Mouse (Mus musculus) thymus, adult 2 months (tissue): ENCODE results near the gene Ankrd63. TPM values are rescaled to one million over a fixed set of nuclear protein-coding genes. Genes with fewer than 3 reads are reported as not detected.
A peak's percentile ranks its signal among the peaks of the same experiment; 100 is the strongest.

Experiments
- DNase-seq: peaks from one replicate; pipeline ENCODE4 v3.0.0; 2021
- H3K27ac ChIP-seq: fragments of 200-500 bp; 2 replicates; pipeline ENCODE4 v1.5.1; 2012; ENCODE audit warnings: low read length, control low read depth; ENCODE audit not compliant: control insufficient read depth, insufficient read depth
- H3K27me3 ChIP-seq: fragments of 200-500 bp; 2 replicates; pipeline ENCODE4 v1.6.1; 2012; ENCODE audit warnings: mild to moderate bottlenecking, low read length, moderate library complexity, mixed read lengths; ENCODE audit not compliant: control insufficient read depth, insufficient read depth
- H3K36me3 ChIP-seq: fragments of 200-500 bp; 2 replicates; pipeline ENCODE4 v1.6.1; 2012; ENCODE audit warnings: mild to moderate bottlenecking, low read length, moderate library complexity; ENCODE audit not compliant: control insufficient read depth, insufficient read depth
- H3K4me1 ChIP-seq: fragments of 200-500 bp; replicated peaks from 2 replicates; pipeline ENCODE4 v1.6.1; 2012; ENCODE audit warnings: low read length; ENCODE audit not compliant: control insufficient read depth, insufficient read depth
- H3K4me3 ChIP-seq: fragments of 200-500 bp; 2 replicates; pipeline ENCODE4 v1.5.1; 2012; ENCODE audit warnings: mild to moderate bottlenecking, low read length, control low read depth, moderate library complexity; ENCODE audit not compliant: control insufficient read depth, insufficient read depth
- CTCF ChIP-seq: fragments of 200-500 bp; IDR thresholded peaks from 2 replicates; pipeline ENCODE4 v1.5.1; 2012; ENCODE audit warnings: mild to moderate bottlenecking, control low read depth, low read length, moderate library complexity, borderline replicate concordance; ENCODE audit not compliant: control insufficient read depth, poor library complexity, insufficient read depth; ENCODE audit errors: extremely low read depth
- POLR2A ChIP-seq: fragments of 200-500 bp; IDR thresholded peaks from 2 replicates; pipeline ENCODE4 v1.6.1; 2012; ENCODE audit warnings: mild to moderate bottlenecking, low read length, control low read depth, moderate library complexity; ENCODE audit not compliant: control insufficient read depth, poor library complexity, insufficient read depth; ENCODE audit errors: extremely low read depth
- WGBS: fragments of 180-500 bp; shearing (Covaris S2); methylation state at CpG from one replicate; pipeline ENCODE4 v1.1.7; 2018; 5-methylcytosine and 5-hydroxymethylcytosine counted together
- polyA plus RNA-seq: library from polyadenylated mRNA; depleted of rRNA; stranded (reverse); fragments of >200 nt; gene quantifications from 2 replicates; pipeline ENCODE4 v1.2.3, GENCODE M21; 2012; rRNA removed

The Ankrd63 gene
- 0.20 and 0.27 TPM in 2 replicates for polyA plus RNA-seq

DNA sequence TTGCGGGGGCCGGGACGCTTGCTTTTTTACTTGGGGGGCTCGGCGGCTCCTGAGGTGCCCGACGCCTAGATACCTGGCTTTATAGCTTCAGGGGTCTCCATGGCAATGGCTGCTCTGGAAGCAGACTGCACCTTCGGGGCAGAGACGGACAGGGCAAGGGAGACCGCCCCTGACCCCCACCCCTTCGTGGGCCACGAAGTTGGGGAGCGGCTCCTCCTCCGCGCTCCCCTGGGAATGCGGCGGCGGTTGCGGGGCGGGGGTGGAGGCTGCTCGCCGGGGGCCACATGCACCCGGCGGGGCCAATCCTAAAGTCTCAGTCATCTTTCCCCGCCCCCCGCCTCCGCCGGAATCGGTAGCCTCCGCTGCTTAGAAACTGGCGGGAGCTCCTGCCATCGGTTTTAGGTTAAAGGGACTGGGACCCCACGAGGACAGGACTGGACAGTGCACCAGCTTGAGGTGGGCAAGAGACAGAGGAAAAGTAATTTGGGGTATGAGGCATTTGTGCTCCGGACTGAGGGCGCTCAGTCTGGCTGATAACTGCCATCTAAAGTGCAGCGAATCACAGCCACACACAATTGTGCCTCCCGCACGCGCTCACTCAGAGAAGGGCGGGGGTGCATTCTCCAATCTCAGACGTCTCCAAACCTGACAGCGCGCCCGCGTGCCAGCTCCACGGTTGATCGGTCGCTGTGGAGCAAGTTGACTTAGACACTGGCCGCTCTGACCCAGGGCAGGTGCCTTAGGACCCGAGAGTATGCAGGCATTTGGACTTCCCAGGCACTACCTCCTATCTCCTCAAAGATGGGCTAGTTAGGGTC lies at the start of gene Ankrd63:
Ankrd63 (minus strand) TSS at position 51 of the 818 bp plus-strand sequence.
- WGBS = 4% methylated on average over 50 of the region's 50 CpGs
- Histone ChIP-seq H3K36me3 (no peaks in the 10 kb centered on the region), H3K4me3 (peak within 1 kb of the TSS; percentile 1), H3K27me3 (peaks cover 32% of the 10 kb centered on the region), H3K4me1 (peaks cover 41% of the 10 kb centered on the region), H3K27ac (no peak within 1 kb of the TSS)
- peak; percentile 27 for DNase-seq
- TF ChIP-seq POLR2A (no peak), CTCF (no peak)

- Histone ChIP-seq H3K27me3 (no peaks in the 10 kb centered on the region), H3K36me3 (no peaks in the 10 kb centered on the region), H3K4me3 (no peak overlapping the region), H3K4me1 (peaks cover 21% of the 10 kb centered on the region), H3K27ac (no peak overlapping the region)
- no peak for TF ChIP-seq POLR2A
- TF ChIP-seq CTCF = no peak
- WGBS = 97% methylated on average over 4 of the region's 4 CpGs
- no peak for DNase-seq
Measured at GRCm38 (mm10) chr2:118752792-118753108, 49.0 kb upstream of the Ankrd63 start.

GRCm38 (mm10) chr2:118751896-118752791 lies 48.4 kb upstream of the Ankrd63 start:
- Histone ChIP-seq H3K27me3 (no peaks in the 10 kb centered on the region), H3K4me3 (no peak overlapping the region), H3K27ac (no peak overlapping the region), H3K36me3 (no peaks in the 10 kb centered on the region), H3K4me1 (peaks cover 25% of the 10 kb centered on the region)
- TF ChIP-seq POLR2A = no peak
- TF ChIP-seq CTCF = no peak
- WGBS = 93% methylated on average over 16 of the region's 16 CpGs
- no peak for DNase-seq

DNA sequence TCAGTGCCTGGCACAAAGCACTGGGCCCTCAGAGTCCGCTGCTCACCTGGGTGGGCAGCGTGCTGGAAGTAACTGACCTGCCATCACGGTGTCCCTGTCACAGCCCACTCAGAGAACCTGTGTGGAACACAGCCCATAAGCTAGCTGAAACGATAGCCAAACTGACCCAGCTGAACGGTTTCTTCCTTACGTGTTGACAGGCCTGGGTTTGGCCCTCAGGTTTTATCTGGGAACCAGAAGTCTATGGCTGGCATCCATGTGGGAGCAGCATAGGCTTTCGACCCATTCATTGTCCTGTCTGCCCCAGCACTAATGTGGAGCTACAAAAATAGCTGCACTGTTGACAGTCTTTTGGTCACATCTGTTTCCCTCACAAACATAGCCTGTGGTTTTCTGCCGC lies 46.7 kb upstream of the Ankrd63 start:
- WGBS = 48% methylated on average over 8 of the region's 8 CpGs

DNA sequence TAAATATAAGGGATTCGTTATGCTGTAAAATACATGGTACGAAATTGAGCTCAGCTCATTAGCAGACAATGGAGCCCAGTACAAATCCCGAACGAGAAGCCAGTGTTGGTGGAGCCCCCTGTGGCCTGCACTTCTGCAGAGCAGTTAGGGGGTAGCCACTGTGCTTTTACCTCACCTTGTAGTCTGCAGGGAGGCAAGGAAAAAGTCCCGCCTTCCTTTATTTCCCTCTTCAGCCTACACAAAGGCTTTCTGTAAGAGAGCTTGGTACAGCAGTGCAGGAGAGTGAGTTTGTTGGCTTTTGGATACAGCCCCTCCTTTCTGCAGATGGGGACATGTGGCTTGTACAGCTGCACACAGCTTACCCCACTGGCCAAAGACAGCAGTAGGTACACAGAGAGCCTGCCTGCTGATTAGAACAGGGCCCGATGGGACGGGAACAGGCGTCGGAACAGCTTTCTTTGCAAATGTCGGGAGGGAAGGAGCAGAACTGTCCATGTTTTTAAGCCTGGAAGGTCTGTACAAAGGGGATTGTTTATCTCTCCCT lies 45.6 kb upstream of the Ankrd63 start:
- WGBS = 55% methylated on average over 10 of the region's 10 CpGs
- no peak for TF ChIP-seq CTCF
- TF ChIP-seq POLR2A = no peak
- H3K4me1 ChIP-seq = peaks cover 43% of the 10 kb centered on the region
- H3K36me3 ChIP-seq = no peaks in the 10 kb centered on the region
- no peak for DNase-seq
- no peak overlapping the region for H3K4me3 ChIP-seq
- no peak overlapping the region for H3K27ac ChIP-seq
- H3K27me3 ChIP-seq = no peaks in the 10 kb centered on the region

More for the DNA sequence above, 46.7 kb upstream of the Ankrd63 start:
- no peak overlapping the region for H3K27ac ChIP-seq
- peaks cover 34% of the 10 kb centered on the region for H3K4me1 ChIP-seq
- H3K27me3 ChIP-seq = no peaks in the 10 kb centered on the region
- H3K36me3 ChIP-seq = no peaks in the 10 kb centered on the region
- no peak for DNase-seq
- H3K4me3 ChIP-seq = no peak overlapping the region
- TF ChIP-seq CTCF (no peak), POLR2A (no peak)

DNA sequence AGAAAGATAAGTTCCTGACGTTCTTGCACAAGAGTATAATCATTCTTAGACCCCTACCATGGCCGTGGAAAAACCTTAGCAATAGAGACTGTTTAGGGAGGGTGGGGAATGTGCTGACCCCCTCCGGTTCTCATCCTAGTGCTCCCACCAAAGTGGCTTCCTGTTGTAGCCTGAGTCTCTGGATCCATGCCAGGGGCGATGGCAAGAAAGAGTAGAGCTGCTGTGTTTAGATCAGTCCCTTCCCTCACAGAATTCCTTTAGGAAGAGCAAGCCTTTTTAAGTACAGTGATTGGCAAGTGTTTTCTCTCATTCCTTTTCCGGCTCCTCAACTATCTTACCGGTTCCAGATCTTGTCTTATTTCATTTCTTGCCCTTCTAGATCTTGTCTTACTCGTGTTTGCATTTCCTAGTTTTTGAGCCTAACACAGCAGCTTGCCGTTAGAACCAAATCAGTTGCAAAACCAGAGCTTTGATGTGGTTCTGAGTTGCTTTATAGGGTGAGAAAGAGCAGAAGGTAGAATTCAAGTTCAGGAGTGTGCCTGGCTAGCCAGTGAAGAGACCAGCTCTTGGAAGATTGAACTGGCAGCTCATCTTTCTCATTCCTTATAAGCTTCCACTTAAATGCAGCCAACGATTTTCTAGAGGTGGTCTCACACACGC lies 43.7 kb upstream of the Ankrd63 start:
- DNase-seq = no peak
- Histone ChIP-seq H3K27ac (peak overlapping the region; percentile 43), H3K36me3 (no peaks in the 10 kb centered on the region), H3K27me3 (no peaks in the 10 kb centered on the region), H3K4me1 (peaks cover 45% of the 10 kb centered on the region), H3K4me3 (peak overlapping the region; percentile 27; the same call in 1 of the 2 replicates)
- TF ChIP-seq POLR2A (no peak), CTCF (no peak)
- 3% methylated on average over 10 of the region's 10 CpGs for WGBS
